ENCODE assay signal across 19 mouse cellular contexts in the genomic region with DNA sequence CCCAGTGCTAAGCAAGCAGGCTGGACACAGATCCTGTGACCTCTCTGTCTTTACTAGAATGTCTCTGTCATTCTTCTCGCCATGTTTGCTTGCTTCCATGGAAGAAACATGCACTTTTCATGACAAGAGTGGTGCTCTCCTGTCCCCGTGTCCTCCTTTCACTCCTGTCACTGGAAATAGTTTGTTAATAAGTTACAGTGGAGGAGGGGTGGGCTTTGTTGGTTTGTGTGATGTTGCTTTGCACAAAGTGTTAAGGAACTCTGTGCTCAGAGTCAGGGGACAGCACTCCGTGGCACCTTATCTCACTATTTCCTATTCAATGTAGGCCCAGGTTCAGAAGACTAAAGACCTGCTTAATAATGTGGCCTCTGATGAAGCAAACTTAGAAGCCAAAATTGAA. TPM values are rescaled to one million over a fixed set of nuclear protein-coding genes. Genes with fewer than 3 reads are reported as not detected.
DNase-seq lines count a peak whose midpoint lies in the region; ATAC-seq lines count a peak whose summit lies in the region.
"Had no signal": no experiment of that assay in that cellular context is flagged by ENCODE, and none has a peak within 500 bp of the region (broad histone marks: within the 10 kb centered on the region; RNA-seq: fewer than 3 reads in every experiment).

No protein-coding gene starts in this region.

- H3K9ac ChIP-seq in lung, embryonic 16.5 days (ENCODE audit: low read length): no peak overlapping the region
- no peak overlapping the region for H3K9ac ChIP-seq in embryonic facial prominence, embryonic 15.5 days
- H3K9ac ChIP-seq in limb, embryonic 15.5 days: no peak overlapping the region
- H3K9ac ChIP-seq: forebrain, embryonic 15.5 days; midbrain, embryonic 15.5 days had no signal

- H3K36me3 ChIP-seq in lung, embryonic 16.5 days (ENCODE audit: control insufficient read depth, insufficient read depth, low read length): peaks cover 19% of the 10 kb centered on the region
- H3K36me3 ChIP-seq in embryonic facial prominence, embryonic 15.5 days: peaks cover 69% of the 10 kb centered on the region
- peaks cover 54% of the 10 kb centered on the region for H3K36me3 ChIP-seq in limb, embryonic 15.5 days

- no peak overlapping the region for H3K4me2 ChIP-seq in lung, embryonic 16.5 days (ENCODE audit: low read depth, low read length)
- H3K4me2 ChIP-seq in embryonic facial prominence, embryonic 15.5 days (replicated peaks): no peak overlapping the region
- H3K4me2 ChIP-seq in limb, embryonic 15.5 days: no peak overlapping the region
- H3K4me2 ChIP-seq: forebrain, embryonic 15.5 days; midbrain, embryonic 15.5 days had no signal

- H3K4me3 ChIP-seq in lung, embryonic 16.5 days (ENCODE audit: low read length): no peak overlapping the region
- no peak overlapping the region for H3K4me3 ChIP-seq in embryonic facial prominence, embryonic 15.5 days (replicated peaks)
- H3K4me3 ChIP-seq in limb, embryonic 15.5 days: no peak overlapping the region
- H3K4me3 ChIP-seq: erythroblast, embryonic 14.5 days; forebrain, embryonic 15.5 days; midbrain, embryonic 15.5 days; myocyte had no signal

- ATAC-seq in lung, embryonic 16.5 days (ENCODE audit: low read depth): peak; percentile 37; the same call in 1 of the 2 replicates
- no peak for ATAC-seq in embryonic facial prominence, embryonic 15.5 days (ENCODE audit: insufficient number of reproducible peaks, low FRiP score, low TSS enrichment, low read depth)
- ATAC-seq in limb, embryonic 15.5 days (ENCODE audit: insufficient number of reproducible peaks, low FRiP score, low TSS enrichment, low read depth): no peak
- ATAC-seq in megakaryocyte progenitor cell, adult 5-6 weeks (replicated peaks; ENCODE audit: poor library complexity): no peak
- ATAC-seq: forebrain, embryonic 15.5 days; hindbrain, postnatal 0 days; intestine, postnatal 0 days; midbrain, embryonic 15.5 days had no signal

- H3K27me3 ChIP-seq in lung, embryonic 16.5 days (ENCODE audit: control insufficient read depth, insufficient read depth, low read depth, low read length): no peaks in the 10 kb centered on the region
- H3K27me3 ChIP-seq in embryonic facial prominence, embryonic 15.5 days: no peaks in the 10 kb centered on the region
- no peaks in the 10 kb centered on the region for H3K27me3 ChIP-seq in limb, embryonic 15.5 days
- H3K27me3 ChIP-seq: forebrain, embryonic 15.5 days; midbrain, embryonic 15.5 days had no signal

- no peaks in the 10 kb centered on the region for H3K9me3 ChIP-seq in lung, embryonic 16.5 days (ENCODE audit: control insufficient read depth, low read length)
- no peaks in the 10 kb centered on the region for H3K9me3 ChIP-seq in embryonic facial prominence, embryonic 15.5 days (replicated peaks)
- no peaks in the 10 kb centered on the region for H3K9me3 ChIP-seq in limb, embryonic 15.5 days
- H3K9me3 ChIP-seq: forebrain, embryonic 15.5 days; midbrain, embryonic 15.5 days had no signal

- peak overlapping the region; percentile 48 for H3K27ac ChIP-seq in lung, embryonic 16.5 days (ENCODE audit: low read length)
- peak overlapping the region; percentile 87 for H3K27ac ChIP-seq in embryonic facial prominence, embryonic 15.5 days (replicated peaks)
- peak overlapping the region; percentile 80 for H3K27ac ChIP-seq in limb, embryonic 15.5 days
- H3K27ac ChIP-seq: forebrain, embryonic 15.5 days; hindbrain, postnatal 0 days; kidney, postnatal 0 days; midbrain, embryonic 15.5 days had no signal

- no peak for DNase-seq in lung, postnatal 10 days
- no peak for DNase-seq in kidney, adult 18-20 months
- no peak for DNase-seq in frontal cortex, postnatal 36 days (ENCODE audit: low spot score in 2 of 2)
- DNase-seq: adrenal gland, postnatal 14 days; cerebellum, postnatal 10 days; layer of hippocampus, postnatal 36 days; thymus, postnatal 14 days had no signal

- H3K4me1 ChIP-seq in lung, embryonic 16.5 days (replicated peaks; ENCODE audit: control insufficient read depth, insufficient read depth, low read length): no peaks in the 10 kb centered on the region
- H3K4me1 ChIP-seq in embryonic facial prominence, embryonic 15.5 days: peaks cover 6% of the 10 kb centered on the region
- 0 out of 2 replicates have a peak, but pooled peaks cover 4% of the 10 kb centered on the region for H3K4me1 ChIP-seq in limb, embryonic 15.5 days
- H3K4me1 ChIP-seq: forebrain, embryonic 15.5 days; midbrain, embryonic 15.5 days had no signal

- 58% methylated on average over 3 of the region's 3 CpGs for WGBS in lung, embryonic 16.5 days
- 57% methylated on average over 3 of the region's 3 CpGs for WGBS in embryonic facial prominence, embryonic 15.5 days
- 77% methylated on average over 3 of the region's 3 CpGs for WGBS in limb, embryonic 15.5 days

RNA-seq across cellular contexts. Expression of gene Cluap1, which starts 14.9 kb away (rescaled TPM):
- 22.2 and 23.9 TPM in 2 replicates for polyA plus RNA-seq in lung, embryonic 16.5 days (2015; fragmentation: Nextera tagmentation; extraction: Ambion mirVana)
- polyA plus RNA-seq in embryonic facial prominence, embryonic 15.5 days (2015; fragmentation: Nextera tagmentation; extraction: Ambion mirVana): 36.2 and 37.8 TPM in 2 replicates
- 26.7 and 33.4 TPM in 2 replicates for polyA plus RNA-seq in limb, embryonic 15.5 days (2015; fragmentation: Nextera tagmentation; extraction: Ambion mirVana)
- total RNA-seq in megakaryocyte progenitor cell, adult 5-6 weeks (2015): 21.0 and 22.1 TPM in 2 replicates
- total RNA-seq in megakaryocyte progenitor cell, adult 5-6 weeks (2017): 38.2 and 48.4 TPM in 2 replicates

RNA-seq across cellular contexts. Expression of gene 1700037C18Rik, which starts 15.0 kb away (rescaled TPM):
- 9.4 and 11.1 TPM in 2 replicates for polyA plus RNA-seq in lung, embryonic 16.5 days (2015; fragmentation: Nextera tagmentation; extraction: Ambion mirVana)
- polyA plus RNA-seq in embryonic facial prominence, embryonic 15.5 days (2015; fragmentation: Nextera tagmentation; extraction: Ambion mirVana): 10.9 and 13.2 TPM in 2 replicates
- 6.1 and 7.7 TPM in 2 replicates for polyA plus RNA-seq in limb, embryonic 15.5 days (2015; fragmentation: Nextera tagmentation; extraction: Ambion mirVana)
- total RNA-seq in megakaryocyte progenitor cell, adult 5-6 weeks (2015): 2.0 and 2.6 TPM in 2 replicates
- total RNA-seq in megakaryocyte progenitor cell, adult 5-6 weeks (2017): 1.1 and 1.3 TPM in 2 replicates

RNA-seq across cellular contexts. Expression of gene Gm20695, which starts 39.1 kb away (rescaled TPM):
- 1.5 and 2.0 TPM in 2 replicates for polyA plus RNA-seq in lung, embryonic 16.5 days (2015; fragmentation: Nextera tagmentation; extraction: Ambion mirVana)
- polyA plus RNA-seq in embryonic facial prominence, embryonic 15.5 days (2015; fragmentation: Nextera tagmentation; extraction: Ambion mirVana): 1.3 and 1.9 TPM in 2 replicates
- 2.7 and 3.4 TPM in 2 replicates for polyA plus RNA-seq in limb, embryonic 15.5 days (2015; fragmentation: Nextera tagmentation; extraction: Ambion mirVana)
- not detected in 2 replicates for total RNA-seq in megakaryocyte progenitor cell, adult 5-6 weeks (2015)
- 0.21 and 1.3 TPM in 2 replicates for total RNA-seq in megakaryocyte progenitor cell, adult 5-6 weeks (2017)
- total RNA-seq: hematopoietic stem cell, adult 5-6 weeks had no signal
- polyA plus RNA-seq: erythroblast, embryonic 14.5 days had no signal

RNA-seq across cellular contexts. Expression of gene Zfp597, which starts 39.2 kb away (rescaled TPM):
- polyA plus RNA-seq in lung, embryonic 16.5 days (2015; fragmentation: Nextera tagmentation; extraction: Ambion mirVana): 7.3 and 7.6 TPM in 2 replicates
- polyA plus RNA-seq in embryonic facial prominence, embryonic 15.5 days (2015; fragmentation: Nextera tagmentation; extraction: Ambion mirVana): 5.7 and 7.2 TPM in 2 replicates
- 6.2 and 6.8 TPM in 2 replicates for polyA plus RNA-seq in limb, embryonic 15.5 days (2015; fragmentation: Nextera tagmentation; extraction: Ambion mirVana)
- 7.1 and 10.6 TPM in 2 replicates for total RNA-seq in megakaryocyte progenitor cell, adult 5-6 weeks (2015)
- 13.2 and 14.7 TPM in 2 replicates for total RNA-seq in megakaryocyte progenitor cell, adult 5-6 weeks (2017)

RNA-seq across cellular contexts. Expression of gene Naa60, which starts 51.3 kb away (rescaled TPM):
- polyA plus RNA-seq in lung, embryonic 16.5 days (2015; fragmentation: Nextera tagmentation; extraction: Ambion mirVana): 48.1 and 49.2 TPM in 2 replicates
- 56.8 and 59.6 TPM in 2 replicates for polyA plus RNA-seq in embryonic facial prominence, embryonic 15.5 days (2015; fragmentation: Nextera tagmentation; extraction: Ambion mirVana)
- polyA plus RNA-seq in limb, embryonic 15.5 days (2015; fragmentation: Nextera tagmentation; extraction: Ambion mirVana): 54.2 and 56.0 TPM in 2 replicates
- total RNA-seq in megakaryocyte progenitor cell, adult 5-6 weeks (2015): 92.6 and 98.1 TPM in 2 replicates
- 26.2 and 38.9 TPM in 2 replicates for total RNA-seq in megakaryocyte progenitor cell, adult 5-6 weeks (2017)
